Mouse (Mus musculus) ES-Bruce4 (cell line): ENCODE measurements at regions not wholly inside any gene's neighbourhood (a gene's known extent, or its start where the extent isn't known, plus 50 kb on each side); places are given as distances from the start of the nearest gene placed in this dataset.

Source experiments
- H3K27ac ChIP-seq: 2 replicates; pipeline ENCODE4 v1.5.1; 2012; ENCODE audit warnings: low read length, inconsistent platforms; ENCODE audit not compliant: insufficient read depth
- H3K27me3 ChIP-seq: 2 replicates; pipeline ENCODE4 v1.6.1; 2012; ENCODE audit warnings: mild to moderate bottlenecking, low read length, inconsistent platforms; ENCODE audit not compliant: control insufficient read depth, poor library complexity, insufficient read depth, severe bottlenecking
- H3K36me3 ChIP-seq: 2 replicates; pipeline ENCODE4 v1.6.1; 2012; ENCODE audit warnings: inconsistent platforms, mild to moderate bottlenecking, low read length, moderate library complexity; ENCODE audit not compliant: control insufficient read depth, poor library complexity, insufficient read depth, severe bottlenecking
- H3K4me1 ChIP-seq: one replicate; pipeline ENCODE4 v1.8.1; 2011; ENCODE audit warnings: low read length; ENCODE audit not compliant: control insufficient read depth, insufficient read depth
- H3K4me3 ChIP-seq: 2 replicates; pipeline ENCODE4 v1.5.1; 2011; ENCODE audit warnings: low read depth, mild to moderate bottlenecking, low read length
- H3K9ac ChIP-seq: 2 replicates; pipeline ENCODE4 v1.6.1; 2012; ENCODE audit warnings: low read depth, mild to moderate bottlenecking, inconsistent platforms; ENCODE audit not compliant: poor library complexity, severe bottlenecking
- H3K9me3 ChIP-seq: replicated peaks from 2 replicates; pipeline ENCODE4 v1.6.1; 2012; ENCODE audit warnings: mild to moderate bottlenecking, low read length, inconsistent platforms; ENCODE audit not compliant: control insufficient read depth, poor library complexity, insufficient read depth, severe bottlenecking
- CTCF ChIP-seq: IDR thresholded peaks from one replicate; pipeline ENCODE4 v1.8.1; 2011; ENCODE audit warnings: low read depth, low read length
- EP300 ChIP-seq: IDR thresholded peaks from 2 replicates; pipeline ENCODE4 v1.6.1; 2011; ENCODE audit warnings: low read depth, low read length; ENCODE audit not compliant: insufficient read depth
- POLR2A ChIP-seq: IDR thresholded peaks from one replicate; pipeline ENCODE4 v1.8.1; 2011; ENCODE audit warnings: low read length; ENCODE audit not compliant: insufficient read depth

- H3K36me3 ChIP-seq, result no peaks in the 10 kb centered on the region
- H3K9me3 ChIP-seq, result no peaks in the 10 kb centered on the region
- no peak overlapping the region for H3K27ac ChIP-seq
- no peaks in the 10 kb centered on the region for H3K27me3 ChIP-seq
- H3K9ac ChIP-seq, result no peak overlapping the region
- TF ChIP-seq CTCF (peak; percentile 52), EP300 (no peak), POLR2A (no peak)
- H3K4me3 ChIP-seq, result no peak overlapping the region
- H3K4me1 ChIP-seq, result no peaks in the 10 kb centered on the region
These were observed 401.0 kb downstream of the Vrk1 start for GRCm38 (mm10) chr12:106411075-106411474.

GRCm38 (mm10) chr12:106426631-106427030 lies 416.6 kb downstream of the Vrk1 start:
- Histone ChIP-seq H3K4me1 (no peaks in the 10 kb centered on the region), H3K4me3 (no peak overlapping the region), H3K9ac (no peak overlapping the region), H3K36me3 (no peaks in the 10 kb centered on the region), H3K27me3 (no peaks in the 10 kb centered on the region), H3K27ac (no peak overlapping the region), H3K9me3 (no peaks in the 10 kb centered on the region)
- TF ChIP-seq POLR2A (no peak), EP300 (no peak), CTCF (no peak)

GRCm38 (mm10) chr12:106429991-106430390 lies 420.0 kb downstream of the Vrk1 start:
- Histone ChIP-seq H3K27ac (no peak overlapping the region), H3K36me3 (no peaks in the 10 kb centered on the region), H3K4me1 (no peaks in the 10 kb centered on the region), H3K9me3 (no peaks in the 10 kb centered on the region), H3K4me3 (no peak overlapping the region), H3K9ac (no peak overlapping the region), H3K27me3 (peaks cover 2% of the 10 kb centered on the region; the same call in 1 of the 2 replicates)
- TF ChIP-seq POLR2A (no peak), EP300 (no peak), CTCF (no peak)

GRCm38 (mm10) chr12:106445151-106445550 lies 435.1 kb downstream of the Vrk1 start:
- no peaks in the 10 kb centered on the region for H3K36me3 ChIP-seq
- peaks cover 9% of the 10 kb centered on the region for H3K4me1 ChIP-seq
- no peak for TF ChIP-seq POLR2A
- no peak for TF ChIP-seq EP300
- TF ChIP-seq CTCF, result no peak
- H3K27ac ChIP-seq, result no peak overlapping the region
- peaks cover 4% of the 10 kb centered on the region; the same call in 1 of the 2 replicates for H3K27me3 ChIP-seq
- no peaks in the 10 kb centered on the region for H3K9me3 ChIP-seq
- H3K9ac ChIP-seq, result no peak overlapping the region
- H3K4me3 ChIP-seq, result no peak overlapping the region

GRCm38 (mm10) chr12:106445976-106446375 lies 435.9 kb downstream of the Vrk1 start:
- no peaks in the 10 kb centered on the region for H3K36me3 ChIP-seq
- no peak overlapping the region for H3K27ac ChIP-seq
- H3K4me3 ChIP-seq, result no peak overlapping the region
- TF ChIP-seq EP300 (no peak), CTCF (no peak), POLR2A (no peak)
- H3K27me3 ChIP-seq, result peaks cover 4% of the 10 kb centered on the region; the same call in 1 of the 2 replicates
- no peaks in the 10 kb centered on the region for H3K9me3 ChIP-seq
- no peak overlapping the region for H3K9ac ChIP-seq
- H3K4me1 ChIP-seq, result peaks cover 9% of the 10 kb centered on the region

- Histone ChIP-seq H3K27ac (no peak overlapping the region), H3K4me1 (peaks cover 9% of the 10 kb centered on the region), H3K9ac (no peak overlapping the region), H3K9me3 (no peaks in the 10 kb centered on the region), H3K27me3 (peaks cover 4% of the 10 kb centered on the region; the same call in 1 of the 2 replicates), H3K36me3 (no peaks in the 10 kb centered on the region), H3K4me3 (no peak overlapping the region)
- TF ChIP-seq EP300 (peak; percentile 79; the same call in 1 of the 2 replicates), POLR2A (no peak), CTCF (no peak)
These were observed 437.0 kb downstream of the Vrk1 start for GRCm38 (mm10) chr12:106446876-106447532.
